In genomic region chr1:58289863-58290469, GRCm38 (mm10) we compare ENCODE assay signal across 20 mouse cellular contexts. TPM values are rescaled to one million over a fixed set of nuclear protein-coding genes. Genes with fewer than 3 reads are reported as not detected.
DNase-seq lines count a peak whose midpoint lies in the region; ATAC-seq and TF ChIP-seq lines count a peak whose summit lies in the region.
"Had no signal": no experiment of that assay in that cellular context is flagged by ENCODE, and none has a peak within 500 bp of the region (broad histone marks: within the 10 kb centered on the region; RNA-seq: fewer than 3 reads in every experiment).

No protein-coding gene starts in this region.

- TF ChIP-seq CTCF in intestine, postnatal 0 days (IDR thresholded peaks at IDR 0.05; ENCODE audit: low read depth), result no peak

- H3K9me3 ChIP-seq in intestine, postnatal 0 days (ENCODE audit: control insufficient read depth), result no peaks in the 10 kb centered on the region
- H3K9me3 ChIP-seq in intestine, embryonic 16.5 days (ENCODE audit: control insufficient read depth, low read length), result no peaks in the 10 kb centered on the region
- H3K9me3 ChIP-seq: forebrain, embryonic 10.5 days; G1E; midbrain, embryonic 15.5 days; neural tube, embryonic 13.5 days had no signal

- no peaks in the 10 kb centered on the region for H3K27me3 ChIP-seq in intestine, postnatal 0 days (replicated peaks; ENCODE audit: control insufficient read depth, insufficient read depth, low read length)
- no peaks in the 10 kb centered on the region for H3K27me3 ChIP-seq in intestine, embryonic 16.5 days (replicated peaks; ENCODE audit: control insufficient read depth, insufficient read depth, low read length)
- H3K27me3 ChIP-seq: midbrain, embryonic 15.5 days; neural tube, embryonic 13.5 days had no signal

- H3K4me2 ChIP-seq in intestine, postnatal 0 days (replicated peaks; ENCODE audit: low read depth), result 0 out of 2 replicates have a peak overlapping the region, but pooled peaks have one; percentile 28
- H3K4me2 ChIP-seq in intestine, embryonic 16.5 days (ENCODE audit: low read depth, low read length), result no peak overlapping the region
- H3K4me2 ChIP-seq: midbrain, embryonic 15.5 days; neural tube, embryonic 13.5 days had no signal

- H3K36me3 ChIP-seq in intestine, postnatal 0 days (ENCODE audit: control insufficient read depth, insufficient read depth), result no peaks in the 10 kb centered on the region
- H3K36me3 ChIP-seq in intestine, embryonic 16.5 days (ENCODE audit: control insufficient read depth, insufficient read depth, low read length), result no peaks in the 10 kb centered on the region
- H3K36me3 ChIP-seq: forebrain, embryonic 10.5 days; G1E; midbrain, embryonic 15.5 days; neural tube, embryonic 13.5 days had no signal

- 40% methylated on average over 16 of the region's 16 CpGs for WGBS in intestine, postnatal 0 days
- WGBS in intestine, embryonic 16.5 days, result 42% methylated on average over 16 of the region's 16 CpGs

- no peak overlapping the region for H3K9ac ChIP-seq in intestine, postnatal 0 days (ENCODE audit: low read depth, low read length)
- H3K9ac ChIP-seq in intestine, embryonic 16.5 days (ENCODE audit: low read depth, low read length), result no peak overlapping the region
- H3K9ac ChIP-seq: midbrain, embryonic 15.5 days; neural tube, embryonic 13.5 days had no signal

- H3K4me1 ChIP-seq in intestine, postnatal 0 days (replicated peaks; ENCODE audit: control insufficient read depth, insufficient read depth, low read length), result no peaks in the 10 kb centered on the region
- no peaks in the 10 kb centered on the region for H3K4me1 ChIP-seq in intestine, embryonic 16.5 days (ENCODE audit: control insufficient read depth, insufficient read depth, low read length)
- H3K4me1 ChIP-seq: midbrain, embryonic 15.5 days; neural tube, embryonic 13.5 days had no signal

- no peak overlapping the region for H3K4me3 ChIP-seq in intestine, postnatal 0 days (ENCODE audit: low read depth, low read length)
- H3K4me3 ChIP-seq in intestine, embryonic 16.5 days (ENCODE audit: low read length), result no peak overlapping the region
- H3K4me3 ChIP-seq: forebrain, embryonic 10.5 days; midbrain, embryonic 15.5 days; neural tube, embryonic 13.5 days had no signal

- peak; percentile 30 to 37 for DNase-seq in frontal cortex, postnatal 36 days (ENCODE audit: low spot score in 2 of 2)
- DNase-seq in frontal cortex, postnatal 14 days (ENCODE audit: low spot score in 2 of 2), result no peak
- DNase-seq in right cerebral cortex, adult 2 months (ENCODE audit: low spot score in 2 of 2), result peak; percentile 42 to 46
- DNase-seq in right cerebral cortex, postnatal 14 days, result no peak
- no peak for DNase-seq in spleen, postnatal 4 days (ENCODE audit: low spot score in 2 of 2)
- no peak for DNase-seq in lung, adult 18-20 months
- DNase-seq: cerebellum, adult 9-11 months; gastrocnemius, postnatal 10 days; kidney, adult 9 months; lung, postnatal 10 days had no signal

- no peak overlapping the region for H3K27ac ChIP-seq in intestine, postnatal 0 days (ENCODE audit: low read depth, low read length)
- no peak overlapping the region for H3K27ac ChIP-seq in intestine, embryonic 16.5 days (ENCODE audit: low read length)
- H3K27ac ChIP-seq: forebrain, embryonic 10.5 days; midbrain, embryonic 15.5 days; neural tube, embryonic 13.5 days had no signal

- ATAC-seq in intestine, postnatal 0 days, result peak; percentile 59; the same call in 1 of the 2 replicates
- ATAC-seq in intestine, embryonic 16.5 days, result no peak
- ATAC-seq: activated CD4-positive, CD25-positive, alpha-beta regulatory T cell, adult 4 months; hindbrain, embryonic 16.5 days; midbrain, embryonic 15.5 days had no signal

RNA-seq across cellular contexts. Expression of gene Aox2, which starts 11.8 kb away (rescaled TPM):
- polyA plus RNA-seq in intestine, postnatal 0 days (2015; fragmentation: Nextera tagmentation; extraction: Ambion mirVana), result 0.07 and 0.10 TPM in 2 replicates
- 0.02 and 0.09 TPM in 2 replicates for polyA plus RNA-seq in intestine, embryonic 16.5 days (2015; fragmentation: Nextera tagmentation; extraction: Ambion mirVana)
- polyA plus RNA-seq: embryonic facial prominence, embryonic 11.5 days; liver, adult 2 months; midbrain, embryonic 15.5 days had no signal

Comparison
In these comparisons a context has a peak if more than half of its experiments do, and no peak if none do; other contexts are left out.
1. DNase-seq: peak in frontal cortex, postnatal 36 days (2 of 2) and right cerebral cortex, adult 2 months (2 of 2); none in frontal cortex, postnatal 14 days (0 of 2), right cerebral cortex, postnatal 14 days (single experiment), spleen, postnatal 4 days (0 of 2) and lung, adult 18-20 months (0 of 2).